Mouse (Mus musculus) bone marrow, adult 2 months (tissue): ENCODE results near the gene Ago3.

ENCODE experiments used
- CTCF ChIP-seq: fragments of 200-500 bp; IDR thresholded peaks from 2 replicates; pipeline ENCODE4 v1.5.1; 2011; ENCODE audit warnings: low read length, control low read depth; ENCODE audit not compliant: control insufficient read depth, insufficient read depth
- POLR2A ChIP-seq: fragments of 200-500 bp; IDR thresholded peaks from 2 replicates; pipeline ENCODE4 v1.6.1; 2011; ENCODE audit warnings: low read depth, mild to moderate bottlenecking, control low read depth, low read length, borderline replicate concordance; ENCODE audit not compliant: control insufficient read depth

DNA sequence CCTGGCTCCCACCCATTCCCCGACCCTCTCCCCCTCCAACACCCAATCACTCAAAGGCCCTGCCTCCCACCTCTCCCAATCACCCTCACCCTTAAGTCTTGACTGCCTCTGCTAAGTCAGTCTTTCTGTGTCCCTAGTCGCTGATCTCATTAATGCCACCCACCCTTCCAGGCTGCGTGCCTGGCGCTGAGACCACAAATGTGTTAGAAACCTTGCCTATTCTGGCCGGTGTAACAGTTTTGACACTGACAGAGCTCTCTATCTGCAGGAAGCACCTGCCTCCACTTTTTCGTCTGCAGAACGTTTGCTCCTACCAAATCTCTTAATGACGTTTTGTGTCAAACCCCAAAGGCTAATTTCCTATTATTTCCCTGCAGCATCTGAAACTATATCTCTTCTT is 39.6 kb upstream of the Ago3 start:
- TF ChIP-seq CTCF, result no peak
- TF ChIP-seq POLR2A, result no peak
